Mouse (Mus musculus) intestine, postnatal 0 days (tissue): ENCODE data around the gene Slc51b. TPM values are rescaled to one million over a fixed set of nuclear protein-coding genes. Genes with fewer than 3 reads are reported as not detected.

Source experiments
- ATAC-seq: fragments of 200-750 bp; cut with Nextera tagmentation; 2 replicates; pipeline ENCODE4 v1.8.0; 2017; ENCODE audit warnings: mild to moderate bottlenecking, moderate TSS enrichment, moderate library complexity
- H3K27ac ChIP-seq: fragments of 300-500 bp; sonication (generic); 2 replicates; pipeline ENCODE4 v1.5.1; 2014; ENCODE audit warnings: mild to moderate bottlenecking, low read depth, low read length, moderate library complexity
- H3K27me3 ChIP-seq: fragments of 300-500 bp; sonication (generic); replicated peaks from 2 replicates; pipeline ENCODE4 v1.6.1; 2014; ENCODE audit warnings: low read length, mixed read lengths; ENCODE audit not compliant: control insufficient read depth, insufficient read depth
- H3K36me3 ChIP-seq: fragments of 300-500 bp; sonication (generic); 2 replicates; pipeline ENCODE4 v1.6.1; 2014; ENCODE audit warnings: mild to moderate bottlenecking, moderate library complexity; ENCODE audit not compliant: control insufficient read depth, insufficient read depth
- H3K4me1 ChIP-seq: fragments of 300-500 bp; sonication (generic); replicated peaks from 2 replicates; pipeline ENCODE4 v1.6.1; 2014; ENCODE audit warnings: antibody characterized with exemption, low read length, mixed read lengths; ENCODE audit not compliant: control insufficient read depth, insufficient read depth
- H3K4me2 ChIP-seq: fragments of 300-500 bp; sonication (generic); replicated peaks from 2 replicates; pipeline ENCODE4 v1.6.1; 2014; ENCODE audit warnings: low read depth, mild to moderate bottlenecking, moderate library complexity
- H3K4me3 ChIP-seq: fragments of 300-500 bp; sonication (generic); 2 replicates; pipeline ENCODE4 v1.5.1; 2014; ENCODE audit warnings: low read depth, low read length
- H3K9ac ChIP-seq: fragments of 300-500 bp; sonication (generic); 2 replicates; pipeline ENCODE4 v1.6.1; 2014; ENCODE audit warnings: mild to moderate bottlenecking, low read depth, low read length
- H3K9me3 ChIP-seq: fragments of 300-500 bp; sonication (generic); 2 replicates; pipeline ENCODE4 v1.6.1; 2016; ENCODE audit warnings: mixed run types; ENCODE audit not compliant: control insufficient read depth
- CTCF ChIP-seq: sonication (generic); IDR thresholded peaks from 2 replicates; pipeline ENCODE4 v1.5.1; 2016; ENCODE audit warnings: low read depth, mild to moderate bottlenecking, control low read depth, antibody characterized with exemption, moderate library complexity
- WGBS: fragments of 180-500 bp; shearing (Covaris S2); extraction: QIAGEN DNeasy Blood & Tissue Kit; methylation state at CpG from one replicate; pipeline ENCODE4 v1.1.7; 2014; 5-methylcytosine and 5-hydroxymethylcytosine counted together
- polyA plus RNA-seq: library from polyadenylated mRNA; unstranded; fragments of >200 nt; fragmentation: Nextera tagmentation; extraction: Ambion mirVana; gene quantifications from 2 replicates; pipeline ENCODE4 v1.2.1, GENCODE M21; 2015

Slc51b gene
- polyA plus RNA-seq: 261 and 305 TPM in 2 replicates

DNA sequence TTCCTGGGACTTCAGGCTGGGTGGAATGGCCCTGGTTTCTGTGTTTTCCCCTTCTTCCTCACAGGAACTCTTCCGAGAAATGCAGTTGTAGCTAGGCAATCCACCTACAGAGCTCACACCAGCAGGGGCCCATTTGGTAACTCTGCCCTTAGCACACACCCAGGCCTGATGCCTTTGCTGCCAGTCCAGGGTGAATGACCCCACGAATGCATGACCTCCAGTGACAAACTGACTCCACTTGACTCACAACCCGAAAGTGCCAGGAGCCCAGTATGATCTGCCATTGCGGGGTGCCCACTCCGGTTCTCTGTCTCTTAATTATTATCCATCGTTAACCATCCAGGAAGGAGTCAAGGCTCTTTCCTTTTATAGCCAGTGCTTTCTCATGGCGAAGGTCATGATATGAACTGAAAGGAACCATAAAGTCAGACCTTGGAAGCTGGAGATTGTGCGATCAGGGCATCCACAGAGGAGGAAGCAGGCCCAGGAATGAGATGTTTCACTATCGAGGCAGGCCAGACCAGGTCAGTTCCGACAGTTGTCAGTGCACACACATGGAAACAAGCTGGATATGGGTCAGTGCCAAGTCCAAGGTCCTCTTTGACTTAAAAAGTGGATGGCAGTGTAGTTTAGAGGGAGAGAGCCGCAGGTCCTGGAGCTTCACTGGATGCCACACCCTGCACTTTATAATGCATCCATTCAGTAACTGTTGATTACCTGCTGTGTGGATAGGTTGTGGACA lies at the start of gene Slc51b:
Gene Slc51b, minus strand, starts transcription at position 196 of the 742 bp plus-strand sequence.
- peak within 1 kb of the TSS; percentile 40 for H3K4me3 ChIP-seq
- peak within 1 kb of the TSS; percentile 57 for H3K4me2 ChIP-seq
- H3K9ac ChIP-seq: peak within 1 kb of the TSS; percentile 45
- no peak for TF ChIP-seq CTCF
- H3K36me3 ChIP-seq: no peaks in the 10 kb centered on the region
- H3K27ac ChIP-seq: peak within 1 kb of the TSS; percentile 93
- no peaks in the 10 kb centered on the region for H3K4me1 ChIP-seq
- WGBS: 41% methylated on average over 11 of the region's 11 CpGs
- no peaks in the 10 kb centered on the region for H3K27me3 ChIP-seq
- no peaks in the 10 kb centered on the region for H3K9me3 ChIP-seq
- peak; percentile 92 for ATAC-seq

DNA sequence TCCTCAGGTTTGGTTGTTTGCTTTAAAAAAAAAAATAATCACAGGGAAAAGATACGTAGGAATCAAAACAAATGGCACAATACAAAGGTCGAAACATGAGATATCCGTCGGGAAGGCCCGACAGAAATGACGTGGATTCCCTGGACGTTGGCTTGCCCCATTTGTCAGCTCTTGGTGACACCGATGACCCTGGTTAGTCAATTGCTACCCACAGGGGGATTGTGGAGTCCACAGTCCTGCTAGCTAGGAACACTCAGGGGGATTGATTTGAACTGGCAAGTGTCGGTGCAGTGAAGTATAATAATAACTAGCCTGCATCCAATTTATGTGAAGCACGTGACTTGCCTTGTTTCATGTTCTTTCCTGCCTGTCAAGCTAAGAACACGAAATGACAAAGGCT lies 44.9 kb upstream of the Slc51b start:
- Histone ChIP-seq H3K9ac (no peak overlapping the region), H3K27ac (no peak overlapping the region), H3K4me1 (no peaks in the 10 kb centered on the region), H3K36me3 (peaks cover 35% of the 10 kb centered on the region), H3K9me3 (no peaks in the 10 kb centered on the region), H3K4me3 (no peak overlapping the region), H3K4me2 (no peak overlapping the region), H3K27me3 (no peaks in the 10 kb centered on the region)
- 65% methylated on average over 11 of the region's 11 CpGs for WGBS
- no peak for TF ChIP-seq CTCF
- no peak for ATAC-seq

DNA sequence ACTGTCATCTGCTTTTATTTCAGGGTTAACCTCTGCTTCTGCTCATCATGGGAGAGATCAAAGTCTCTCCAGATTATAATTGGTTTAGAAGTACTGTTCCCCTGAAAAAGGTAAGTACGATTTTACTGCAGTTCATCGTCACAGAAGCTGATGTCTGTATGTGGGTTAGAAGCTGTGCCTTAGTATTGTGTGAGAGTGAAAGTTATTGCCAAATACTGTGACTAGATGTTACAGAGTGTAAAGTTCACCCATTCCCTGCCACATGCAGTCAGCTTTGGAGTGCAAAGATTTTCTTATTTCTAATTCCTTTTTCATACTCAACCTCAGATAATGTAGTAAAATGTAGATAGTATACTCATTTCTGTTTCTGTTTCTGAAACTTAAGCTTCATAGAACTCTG lies 42.5 kb upstream of the Slc51b start:
- Histone ChIP-seq H3K4me3 (no peak overlapping the region), H3K9me3 (no peaks in the 10 kb centered on the region), H3K36me3 (peaks cover 23% of the 10 kb centered on the region), H3K27me3 (no peaks in the 10 kb centered on the region), H3K4me2 (no peak overlapping the region), H3K4me1 (peaks cover 9% of the 10 kb centered on the region), H3K9ac (no peak overlapping the region), H3K27ac (0 out of 2 replicates have a peak overlapping the region, but pooled peaks have one; percentile 22)
- no peak for ATAC-seq
- no peak for TF ChIP-seq CTCF
- WGBS: 55% methylated on average over 2 of the region's 2 CpGs

DNA sequence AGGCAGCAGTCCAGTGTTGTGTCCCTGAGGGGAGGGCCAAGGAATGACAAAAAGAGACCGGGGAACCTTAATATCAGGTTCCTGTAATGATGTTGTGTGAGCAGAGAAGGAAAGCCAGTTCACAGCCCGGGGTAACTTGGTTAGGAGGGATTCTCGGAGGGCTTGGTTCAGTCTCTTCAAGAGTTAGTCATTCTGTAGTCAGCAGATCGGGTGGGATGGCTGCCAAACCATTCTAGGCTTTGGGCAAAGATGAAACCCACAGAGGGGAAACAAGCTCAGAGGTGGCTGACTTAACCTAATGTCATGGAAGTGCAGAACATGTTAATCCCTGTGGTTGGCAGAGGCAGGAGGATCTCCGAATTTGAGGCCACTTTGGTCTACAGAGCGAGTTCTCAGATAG lies 41.4 kb upstream of the Slc51b start:
- Histone ChIP-seq H3K9ac (no peak overlapping the region), H3K27me3 (no peaks in the 10 kb centered on the region), H3K9me3 (no peaks in the 10 kb centered on the region), H3K4me3 (no peak overlapping the region), H3K4me2 (no peak overlapping the region), H3K4me1 (peaks cover 10% of the 10 kb centered on the region), H3K27ac (no peak overlapping the region), H3K36me3 (peaks cover 14% of the 10 kb centered on the region)
- WGBS: 88% methylated on average over 6 of the region's 6 CpGs
- no peak for ATAC-seq
- TF ChIP-seq CTCF: no peak

DNA sequence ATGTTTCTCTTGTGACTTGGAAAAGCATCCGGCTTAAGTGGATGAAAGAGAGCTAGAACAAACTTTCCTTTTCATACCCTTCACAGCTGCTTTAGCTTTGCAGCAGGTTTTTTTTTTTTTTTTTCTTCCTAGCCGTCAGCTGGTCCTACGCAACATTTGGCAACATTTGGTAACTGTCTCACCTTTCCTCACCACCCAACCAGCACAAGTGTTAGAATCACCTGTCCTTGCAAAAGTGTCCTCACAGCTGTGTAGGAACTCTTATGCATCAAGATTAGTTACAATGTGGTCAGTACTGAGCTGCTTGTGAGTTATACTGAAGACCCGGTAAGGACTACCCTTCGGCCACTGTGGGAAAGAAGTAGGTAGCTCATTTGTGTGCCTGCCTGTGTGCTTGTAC lies 39.8 kb upstream of the Slc51b start:
- no peaks in the 10 kb centered on the region for H3K27me3 ChIP-seq
- H3K9me3 ChIP-seq: no peaks in the 10 kb centered on the region
- H3K4me3 ChIP-seq: no peak overlapping the region
- H3K4me1 ChIP-seq: peaks cover 10% of the 10 kb centered on the region
- no peak overlapping the region for H3K4me2 ChIP-seq
- no peak overlapping the region for H3K27ac ChIP-seq
- H3K36me3 ChIP-seq: peaks cover 10% of the 10 kb centered on the region
- WGBS: 76% methylated on average over 5 of the region's 5 CpGs
- TF ChIP-seq CTCF: no peak
- no peak overlapping the region for H3K9ac ChIP-seq
- no peak for ATAC-seq

DNA sequence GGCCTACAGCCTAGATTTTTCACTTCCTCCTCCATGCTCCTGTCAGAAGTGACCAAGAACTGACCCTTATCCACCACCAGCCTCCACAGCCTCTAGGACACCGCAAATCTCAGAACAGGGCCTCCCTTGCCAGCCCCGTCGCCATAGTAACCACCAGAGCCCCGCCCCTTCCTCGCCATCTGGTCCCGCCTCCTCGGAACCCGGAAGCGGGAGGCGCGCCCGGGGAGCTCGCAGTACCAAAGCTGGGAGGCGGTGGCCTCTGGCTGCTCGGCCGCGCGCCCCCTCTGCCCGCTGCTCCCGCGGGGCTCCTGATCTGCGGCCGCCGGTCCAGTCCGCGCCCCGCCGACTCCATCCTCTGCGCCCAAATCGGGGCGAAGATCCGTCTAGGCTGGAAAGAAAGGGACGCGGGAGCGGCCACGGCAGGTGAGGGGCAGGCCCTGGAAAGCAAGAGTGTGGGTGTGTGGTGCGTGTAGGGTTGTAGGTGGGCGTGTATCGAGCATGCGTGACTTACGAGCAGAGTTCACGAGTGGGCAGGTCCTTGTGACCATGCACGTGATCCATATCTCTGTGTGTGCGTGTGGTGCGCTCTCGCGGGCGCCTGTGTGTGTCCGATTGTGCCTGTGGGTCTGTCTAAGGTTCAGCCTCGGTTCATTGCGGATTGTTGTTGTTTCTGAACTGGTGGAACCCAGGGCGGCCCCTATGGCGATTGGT lies 38.1 kb upstream of the Slc51b start, which contains the start of gene Spg21:
Gene Spg21, plus strand, starts transcription at position 216 of the 711 bp plus-strand sequence.
- no peaks in the 10 kb centered on the region for H3K9me3 ChIP-seq
- peaks cover 10% of the 10 kb centered on the region for H3K4me1 ChIP-seq
- peak; percentile 95 for ATAC-seq
- H3K4me3 ChIP-seq: peak within 1 kb of the TSS; percentile 92
- peak within 1 kb of the TSS; percentile 82 for H3K9ac ChIP-seq
- 0% methylated on average over 53 of the region's 53 CpGs for WGBS
- peak; percentile 29 for TF ChIP-seq CTCF
- H3K36me3 ChIP-seq: peaks cover 4% of the 10 kb centered on the region
- H3K27me3 ChIP-seq: no peaks in the 10 kb centered on the region
- peak within 1 kb of the TSS; percentile 76 for H3K4me2 ChIP-seq
- H3K27ac ChIP-seq: peak within 1 kb of the TSS; percentile 87
